Comparison of ENCODE assay signal across 31 mouse cellular contexts in genomic region chr4:59715531-59715930, GRCm38 (mm10).
A peak's percentile ranks its signal among the peaks of the same experiment; 100 is the strongest.
DNase-seq lines count a peak whose midpoint lies in the region; ATAC-seq lines count a peak whose summit lies in the region.
"Had no signal": no experiment of that assay in that cellular context is flagged by ENCODE, and none has a peak within 500 bp of the region (broad histone marks: within the 10 kb centered on the region; RNA-seq: fewer than 3 reads in every experiment).

No protein-coding gene starts in this region.

- 0 out of 2 replicates have a peak overlapping the region, but pooled peaks have one; percentile 12 for H3K9ac ChIP-seq in kidney, embryonic 14.5 days (ENCODE audit: low read depth, low read length)
- no peak overlapping the region for H3K9ac ChIP-seq in midbrain, embryonic 12.5 days (replicated peaks)
- H3K9ac ChIP-seq: forebrain, embryonic 12.5 days; forebrain, postnatal 0 days; heart, embryonic 12.5 days; intestine, embryonic 15.5 days; limb, embryonic 12.5 days; liver, embryonic 15.5 days; lung, embryonic 14.5 days had no signal

- peaks cover 9% of the 10 kb centered on the region for H3K36me3 ChIP-seq in kidney, embryonic 14.5 days (ENCODE audit: control insufficient read depth, insufficient read depth, low read length)
- H3K36me3 ChIP-seq in midbrain, embryonic 12.5 days, result peaks cover 7% of the 10 kb centered on the region
- H3K36me3 ChIP-seq in midbrain, embryonic 10.5 days, result peaks cover 15% of the 10 kb centered on the region
- H3K36me3 ChIP-seq: intestine, embryonic 15.5 days had no signal

- H3K9me3 ChIP-seq in kidney, embryonic 14.5 days (ENCODE audit: control insufficient read depth, low read length), result no peaks in the 10 kb centered on the region
- H3K9me3 ChIP-seq in midbrain, embryonic 12.5 days, result no peaks in the 10 kb centered on the region
- H3K9me3 ChIP-seq in midbrain, embryonic 10.5 days (replicated peaks), result no peaks in the 10 kb centered on the region
- H3K9me3 ChIP-seq: forebrain, embryonic 12.5 days; heart, embryonic 12.5 days; intestine, embryonic 15.5 days; limb, embryonic 12.5 days; liver, embryonic 15.5 days had no signal

- no peak overlapping the region for H3K4me2 ChIP-seq in kidney, embryonic 14.5 days (replicated peaks; ENCODE audit: low read depth, low read length)
- no peak overlapping the region for H3K4me2 ChIP-seq in midbrain, embryonic 12.5 days (replicated peaks)
- H3K4me2 ChIP-seq: forebrain, embryonic 12.5 days; heart, embryonic 12.5 days; intestine, embryonic 15.5 days; limb, embryonic 12.5 days; lung, embryonic 14.5 days had no signal

- WGBS in kidney, embryonic 14.5 days, result 56% methylated on average over 3 of the region's 3 CpGs
- WGBS in midbrain, embryonic 12.5 days, result 67% methylated on average over 3 of the region's 3 CpGs
- 72% methylated on average over 3 of the region's 3 CpGs for WGBS in midbrain, embryonic 10.5 days

- peaks cover 57% of the 10 kb centered on the region for H3K4me1 ChIP-seq in kidney, embryonic 14.5 days (ENCODE audit: control insufficient read depth, insufficient read depth, low read length)
- H3K4me1 ChIP-seq in midbrain, embryonic 12.5 days, result peaks cover 41% of the 10 kb centered on the region
- H3K4me1 ChIP-seq in midbrain, embryonic 10.5 days, result peaks cover 61% of the 10 kb centered on the region
- H3K4me1 ChIP-seq: intestine, embryonic 15.5 days had no signal

- no peak for DNase-seq in kidney, adult 18-20 months
- no peak for DNase-seq in midbrain, embryonic 10.5 days (ENCODE audit: low spot score)
- DNase-seq in Muller cell, postnatal 12 days (ENCODE audit: inconsistent ontology term), result peak; percentile 49
- peak; percentile 81 for DNase-seq in retina, postnatal 1 day
- DNase-seq in testis, postnatal 14 days (ENCODE audit: low spot score), result no peak
- DNase-seq: adrenal gland, postnatal 36 days; cerebellum, adult 2 months; cerebellum, postnatal 14 days; forebrain, postnatal 0 days; heart, adult 2 months; heart, postnatal 4 days; kidney, postnatal 14 days; lung, embryonic 14.5 days; lung, postnatal 14 days; right cerebral cortex, adult 18-20 months; spleen, adult 18-20 months; thymus, adult 2 months; thymus, postnatal 36 days had no signal

- ATAC-seq in kidney, embryonic 14.5 days (ENCODE audit: low FRiP score, low TSS enrichment), result no peak
- ATAC-seq in midbrain, embryonic 12.5 days (ENCODE audit: low FRiP score, low read depth), result no peak
- ATAC-seq: forebrain, postnatal 0 days; hindbrain, embryonic 16.5 days; intestine, embryonic 15.5 days had no signal

- no peak overlapping the region for H3K27ac ChIP-seq in kidney, embryonic 14.5 days (ENCODE audit: low read depth, low read length)
- 0 out of 2 replicates have a peak overlapping the region, but pooled peaks have one; percentile 30 for H3K27ac ChIP-seq in midbrain, embryonic 12.5 days (replicated peaks)
- no peak overlapping the region for H3K27ac ChIP-seq in midbrain, embryonic 10.5 days (replicated peaks)
- H3K27ac ChIP-seq: forebrain, embryonic 12.5 days; heart, adult 2 months; intestine, embryonic 15.5 days; layer of hippocampus, adult 2 months; left cerebral cortex, adult 2 months; limb, embryonic 12.5 days; liver, embryonic 15.5 days; stomach, postnatal 0 days had no signal

- no peaks in the 10 kb centered on the region for H3K27me3 ChIP-seq in kidney, embryonic 14.5 days (ENCODE audit: control insufficient read depth, insufficient read depth, low read length)
- H3K27me3 ChIP-seq in midbrain, embryonic 12.5 days, result no peaks in the 10 kb centered on the region
- H3K27me3 ChIP-seq in midbrain, embryonic 10.5 days (ENCODE audit: low read depth, poor library complexity, severe bottlenecking), result no peaks in the 10 kb centered on the region
- H3K27me3 ChIP-seq: forebrain, embryonic 12.5 days; heart, embryonic 12.5 days; intestine, embryonic 15.5 days; liver, embryonic 15.5 days had no signal

- H3K4me3 ChIP-seq in kidney, embryonic 14.5 days (ENCODE audit: low read length), result no peak overlapping the region
- H3K4me3 ChIP-seq in midbrain, embryonic 12.5 days, result no peak overlapping the region
- no peak overlapping the region for H3K4me3 ChIP-seq in midbrain, embryonic 10.5 days
- H3K4me3 ChIP-seq: erythroblast, embryonic 14.5 days; forebrain, embryonic 12.5 days; heart, adult 2 months; heart, embryonic 12.5 days; intestine, embryonic 15.5 days; layer of hippocampus, adult 2 months; left cerebral cortex, adult 2 months; limb, embryonic 12.5 days; liver, embryonic 15.5 days; myocyte had no signal

Comparison
In these comparisons a context has a peak if more than half of its experiments do, and no peak if none do; other contexts are left out.
1. DNase-seq: peak in Muller cell, postnatal 12 days (single experiment) and retina, postnatal 1 day (single experiment); none in kidney, adult 18-20 months (single experiment), midbrain, embryonic 10.5 days (single experiment) and testis, postnatal 14 days (single experiment).